Mouse (Mus musculus) forebrain, embryonic 16.5 days (tissue): ENCODE data around the gene Rasa2. TPM values are rescaled to one million over a fixed set of nuclear protein-coding genes. Genes with fewer than 3 reads are reported as not detected.
"Not testable (repeated sequence)": the region's sequence is repeated elsewhere in the genome, so short reads cannot be mapped to it uniquely, and the experiment has no call there.

ENCODE experiments used
- ATAC-seq: fragments of 200-750 bp; cut with Nextera tagmentation; 2 replicates; pipeline ENCODE4 v1.8.0; 2017; ENCODE audit warnings: mild to moderate bottlenecking, moderate library complexity
- H3K27ac ChIP-seq: fragments of 300-500 bp; sonication (generic); 2 replicates; pipeline ENCODE4 v1.5.1; 2014; ENCODE audit warnings: low read length, control low read depth
- H3K27me3 ChIP-seq: fragments of 300-500 bp; sonication (generic); replicated peaks from 2 replicates; pipeline ENCODE4 v1.6.1; 2014; ENCODE audit warnings: low read length; ENCODE audit not compliant: control insufficient read depth, insufficient read depth
- H3K36me3 ChIP-seq: fragments of 300-500 bp; sonication (generic); 2 replicates; pipeline ENCODE4 v1.6.1; 2014; ENCODE audit not compliant: control insufficient read depth, insufficient read depth
- H3K4me1 ChIP-seq: fragments of 300-500 bp; sonication (generic); replicated peaks from 2 replicates; pipeline ENCODE4 v1.6.1; 2014; ENCODE audit warnings: low read length; ENCODE audit not compliant: control insufficient read depth, insufficient read depth
- H3K4me2 ChIP-seq: fragments of 300-500 bp; sonication (generic); 2 replicates; pipeline ENCODE4 v1.6.1; 2014; ENCODE audit warnings: mild to moderate bottlenecking, low read length, control low read depth
- H3K4me3 ChIP-seq: fragments of 300-500 bp; sonication (generic); replicated peaks from 2 replicates; pipeline ENCODE4 v1.5.1; 2014; ENCODE audit warnings: mild to moderate bottlenecking, low read length, control low read depth
- H3K9ac ChIP-seq: fragments of 300-500 bp; sonication (generic); replicated peaks from 2 replicates; pipeline ENCODE4 v1.6.1; 2014; ENCODE audit warnings: low read depth, low read length, control low read depth
- H3K9me3 ChIP-seq: fragments of 300-500 bp; sonication (generic); 2 replicates; pipeline ENCODE4 v1.6.1; 2016; ENCODE audit warnings: low read length; ENCODE audit not compliant: control insufficient read depth
- WGBS: fragments of 180-500 bp; shearing (Covaris S2); extraction: QIAGEN DNeasy Blood & Tissue Kit; methylation state at CpG from one replicate; pipeline ENCODE4 v1.1.7; 2014; 5-methylcytosine and 5-hydroxymethylcytosine counted together
- polyA plus RNA-seq: library from polyadenylated mRNA; unstranded; fragments of >200 nt; fragmentation: Nextera tagmentation; extraction: Ambion mirVana; gene quantifications from 2 replicates; pipeline ENCODE4 v1.2.1, GENCODE M21; 2015

Gene Rasa2
- 19.6 and 22.8 TPM in 2 replicates for polyA plus RNA-seq

DNA sequence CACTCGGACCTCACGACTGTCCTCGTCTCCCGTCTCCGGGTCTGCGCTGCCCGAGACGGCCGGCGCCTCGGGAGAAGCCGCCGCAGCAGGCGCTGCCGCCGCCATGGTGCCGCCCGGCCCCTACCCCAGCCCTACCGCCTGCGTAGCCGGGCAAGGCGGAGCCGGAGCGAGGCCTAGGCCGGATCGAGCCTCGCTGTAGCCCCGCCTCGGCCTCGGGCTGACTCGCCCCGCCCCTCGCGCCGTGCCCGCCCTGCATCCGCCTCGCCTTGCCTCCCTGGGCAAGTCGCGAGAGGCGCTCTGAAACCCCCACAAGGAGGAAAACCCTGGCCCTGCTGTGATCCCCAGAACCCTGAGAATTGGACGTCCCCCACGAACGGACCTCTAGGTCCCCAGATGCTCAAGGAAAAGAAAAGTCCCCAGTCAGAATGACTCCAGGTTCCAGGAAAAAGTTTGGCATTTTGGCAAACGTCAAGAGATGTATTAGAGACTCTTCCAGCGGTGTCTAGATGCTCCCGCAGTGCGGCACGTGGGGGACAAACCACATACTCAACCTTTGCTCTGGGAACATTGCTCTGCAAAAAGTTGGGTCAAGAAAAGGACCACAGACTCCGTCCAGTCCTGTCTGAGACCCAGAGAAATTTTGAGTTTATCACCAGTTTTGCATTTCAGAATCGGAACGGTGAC is at the start of gene Rasa2:
Gene Rasa2 (minus strand): TSS at position 229 of the 684 bp plus-strand sequence.
- H3K4me2 ChIP-seq: peak within 1 kb of the TSS; percentile 77
- H3K36me3 ChIP-seq: no peaks in the 10 kb centered on the region
- H3K9me3 ChIP-seq: no peaks in the 10 kb centered on the region
- ATAC-seq: peak; percentile 99
- WGBS: 2% methylated on average over 52 of the region's 52 CpGs
- H3K4me1 ChIP-seq: peaks cover 9% of the 10 kb centered on the region
- H3K27ac ChIP-seq: peak within 1 kb of the TSS; percentile 94
- peak within 1 kb of the TSS; percentile 91 for H3K4me3 ChIP-seq
- no peaks in the 10 kb centered on the region for H3K27me3 ChIP-seq
- H3K9ac ChIP-seq: peak within 1 kb of the TSS; percentile 97

DNA sequence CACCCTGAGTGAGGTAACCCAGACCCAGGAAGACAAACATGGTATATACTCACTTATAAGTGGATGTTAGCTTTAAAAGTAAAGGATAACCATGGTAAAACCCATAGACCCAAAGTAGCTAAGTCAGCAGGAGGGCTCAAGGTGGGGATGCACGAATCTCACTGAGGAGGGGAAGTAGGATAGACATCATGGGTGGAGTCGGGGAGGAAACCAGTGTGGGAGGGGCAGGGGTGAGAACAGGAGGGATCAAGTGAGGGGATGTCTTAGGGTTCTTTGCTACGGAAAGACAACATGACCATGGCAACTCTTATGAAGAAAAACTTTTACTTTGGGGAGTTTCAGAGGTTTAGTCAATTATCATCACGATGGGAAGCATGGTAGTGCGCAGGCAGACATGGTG is 47.2 kb upstream of the Rasa2 start:
- ATAC-seq: no peak
- Histone ChIP-seq H3K4me1 (no peaks in the 10 kb centered on the region), H3K4me2 (no peak overlapping the region), H3K36me3 (no peaks in the 10 kb centered on the region; the same call in 1 of the 2 replicates), H3K4me3 (no peak overlapping the region), H3K9me3 (no peaks in the 10 kb centered on the region), H3K9ac (no peak overlapping the region), H3K27ac (no peak overlapping the region), H3K27me3 (no peaks in the 10 kb centered on the region)
- WGBS: 88% methylated on average over 5 of the region's 5 CpGs

DNA sequence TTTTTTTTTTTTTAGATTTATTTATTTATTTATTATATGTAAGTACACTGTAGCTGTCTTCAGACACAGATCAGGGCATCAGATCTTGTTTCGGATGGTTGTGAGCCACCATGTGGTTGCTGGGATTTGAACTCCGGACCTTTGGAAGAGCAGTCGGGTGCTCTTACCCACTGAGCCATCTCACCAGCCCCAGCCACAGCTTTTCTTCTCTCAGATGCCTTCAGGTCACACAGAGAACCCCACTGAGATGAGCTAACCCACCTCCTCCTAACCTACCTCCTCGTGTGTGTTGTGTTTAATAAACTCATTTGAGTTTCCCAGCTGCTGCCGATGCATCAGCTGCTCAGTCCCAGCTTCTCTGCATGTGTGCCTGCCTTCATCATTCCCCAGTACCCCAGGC is 46.3 kb upstream of the Rasa2 start:
- WGBS: 90% methylated on average over 5 of the region's 5 CpGs
- not testable (repeated sequence) for ATAC-seq, H3K27me3 ChIP-seq

DNA sequence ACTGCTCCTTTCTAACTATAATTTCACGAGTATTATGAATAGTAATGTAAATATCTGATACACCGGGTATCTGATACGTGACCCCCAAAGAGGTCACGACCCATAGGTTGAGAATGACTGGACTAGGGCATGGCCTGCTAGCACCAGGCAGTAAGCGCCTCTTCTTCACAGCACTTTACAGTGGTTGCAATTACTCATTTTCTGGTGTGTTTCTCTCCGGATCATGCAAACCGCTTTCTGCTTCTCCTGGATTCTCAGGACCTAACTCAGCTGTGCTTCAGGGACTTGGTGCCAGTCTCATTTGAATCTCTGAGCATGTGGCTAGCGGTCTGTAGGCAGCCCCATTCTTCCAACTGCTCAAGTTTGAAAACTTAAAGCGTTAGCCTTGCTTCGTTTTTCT is 45.3 kb upstream of the Rasa2 start:
- 81% methylated on average over 10 of the region's 10 CpGs for WGBS
- no peak for ATAC-seq

More for the DNA sequence above, 46.3 kb upstream of the Rasa2 start:
- not testable (repeated sequence) for H3K4me3 ChIP-seq, H3K9ac ChIP-seq, H3K4me1 ChIP-seq, H3K4me2 ChIP-seq, H3K36me3 ChIP-seq, H3K27ac ChIP-seq, H3K9me3 ChIP-seq

DNA sequence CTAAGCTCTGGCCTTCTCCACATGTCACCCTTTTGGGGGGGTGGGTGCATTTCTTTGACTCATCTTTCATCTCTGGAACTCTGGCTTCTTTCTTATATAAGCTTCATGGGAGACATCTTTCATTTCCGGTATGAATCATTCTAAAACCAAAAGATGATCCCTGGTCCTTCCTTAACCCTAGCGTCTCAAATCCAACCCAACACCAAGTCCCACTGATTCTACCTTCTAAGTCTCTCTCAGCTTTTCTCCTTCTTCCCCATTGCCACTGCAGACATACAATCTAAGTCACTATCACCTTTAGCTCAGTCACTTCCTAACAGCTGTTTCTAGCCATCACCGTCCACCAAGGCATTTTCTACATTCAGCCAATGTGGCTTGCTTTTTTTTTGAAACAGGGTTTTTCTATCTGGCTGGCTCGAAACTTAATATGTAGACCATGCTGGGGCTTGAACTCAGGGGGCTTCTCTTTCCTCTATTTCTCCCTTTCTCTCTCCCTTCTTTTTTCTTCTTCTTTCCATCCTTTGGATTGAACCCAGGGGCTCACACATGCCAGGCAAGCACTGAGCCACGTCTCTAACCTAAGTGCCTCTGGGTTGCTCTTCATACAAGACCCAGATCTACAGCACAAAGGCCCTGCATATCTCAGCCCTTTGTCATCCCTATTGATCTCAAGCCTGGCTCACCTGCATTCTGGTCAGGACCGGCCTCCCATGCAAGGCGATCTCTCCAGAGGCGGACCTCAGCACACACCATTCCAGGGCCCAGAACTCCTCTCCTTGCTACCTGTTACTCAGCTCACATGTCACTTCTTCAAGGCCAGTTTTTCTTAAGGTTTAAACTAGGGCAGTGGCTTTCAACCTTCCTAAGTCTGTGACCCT is 44.6 kb upstream of the Rasa2 start:
- no peak overlapping the region for H3K27ac ChIP-seq
- WGBS: 86% methylated on average over 8 of the region's 8 CpGs

More for the DNA sequence above, 45.3 kb upstream of the Rasa2 start:
- H3K4me1 ChIP-seq: no peaks in the 10 kb centered on the region
- H3K36me3 ChIP-seq: no peaks in the 10 kb centered on the region; the same call in 1 of the 2 replicates
- no peak overlapping the region for H3K4me2 ChIP-seq
- no peak overlapping the region for H3K27ac ChIP-seq
- H3K27me3 ChIP-seq: no peaks in the 10 kb centered on the region
- no peak overlapping the region for H3K4me3 ChIP-seq
- no peaks in the 10 kb centered on the region for H3K9me3 ChIP-seq
- H3K9ac ChIP-seq: no peak overlapping the region

DNA sequence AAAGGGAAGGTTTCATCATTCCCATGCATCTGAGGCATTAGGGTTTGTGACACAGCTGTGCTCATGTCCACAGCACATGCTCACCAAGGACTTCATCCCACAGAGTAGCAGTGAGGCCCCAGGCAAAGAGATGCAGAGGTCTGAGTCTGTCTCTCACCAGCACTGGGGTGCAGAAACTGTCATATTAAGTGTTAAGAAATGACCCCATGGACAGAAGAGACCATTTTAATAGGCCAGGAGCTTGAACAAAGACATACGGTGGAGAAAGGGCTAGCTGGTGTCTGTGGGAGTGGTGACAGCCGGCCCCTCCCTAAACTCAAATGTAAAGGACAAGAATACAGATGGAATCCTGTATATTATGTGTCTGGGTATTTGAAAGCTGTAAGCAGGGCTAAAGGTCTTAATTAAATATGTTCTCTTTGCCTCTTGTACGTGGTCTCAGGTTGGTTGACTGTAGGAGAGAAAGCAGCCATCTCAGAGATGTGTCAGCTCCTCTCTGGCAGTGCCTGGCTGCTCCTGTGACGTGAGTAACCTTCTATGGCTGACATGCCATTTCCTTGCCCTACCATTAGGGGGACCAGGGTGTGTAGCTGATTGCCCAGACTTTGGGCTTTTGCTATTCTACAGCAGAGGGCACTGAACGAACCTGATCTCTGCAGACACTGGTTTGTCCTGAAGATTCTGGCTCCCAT is 43.8 kb upstream of the Rasa2 start:
- ATAC-seq: peak; percentile 66
- H3K36me3 ChIP-seq: no peaks in the 10 kb centered on the region
- H3K4me2 ChIP-seq: no peak overlapping the region
- no peak overlapping the region for H3K9ac ChIP-seq
- H3K4me3 ChIP-seq: no peak overlapping the region
- H3K27ac ChIP-seq: no peak overlapping the region
- WGBS: 38% methylated on average over 5 of the region's 5 CpGs
- no peaks in the 10 kb centered on the region for H3K27me3 ChIP-seq
- no peaks in the 10 kb centered on the region for H3K4me1 ChIP-seq
- no peaks in the 10 kb centered on the region for H3K9me3 ChIP-seq

More for the DNA sequence above, 44.6 kb upstream of the Rasa2 start:
- no peak overlapping the region for H3K9ac ChIP-seq
- no peaks in the 10 kb centered on the region for H3K36me3 ChIP-seq
- H3K4me3 ChIP-seq: no peak overlapping the region
- no peaks in the 10 kb centered on the region for H3K27me3 ChIP-seq
- no peak for ATAC-seq
- H3K9me3 ChIP-seq: no peaks in the 10 kb centered on the region
- no peaks in the 10 kb centered on the region for H3K4me1 ChIP-seq
- H3K4me2 ChIP-seq: no peak overlapping the region

DNA sequence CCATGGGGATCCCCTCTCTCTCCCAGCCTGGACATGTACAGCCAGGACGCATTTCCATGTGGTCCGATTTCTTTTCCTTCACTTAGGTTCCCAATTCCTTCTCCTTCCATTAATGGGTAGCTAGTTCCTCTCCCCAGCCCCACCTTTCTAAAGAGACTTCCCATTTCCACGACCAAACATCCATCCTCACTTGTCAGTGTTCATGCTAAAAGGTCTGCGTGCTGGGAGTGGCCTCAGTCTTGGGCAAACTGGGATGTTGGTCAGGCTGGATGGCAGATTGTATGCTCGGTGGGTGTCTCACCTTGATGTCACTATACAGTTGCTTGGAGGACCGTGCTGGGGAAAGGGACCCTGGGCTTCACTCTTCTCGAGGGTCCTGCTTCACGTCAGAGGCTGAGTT is 42.9 kb upstream of the Rasa2 start:
- Histone ChIP-seq H3K9ac (no peak overlapping the region), H3K27me3 (no peaks in the 10 kb centered on the region), H3K9me3 (no peaks in the 10 kb centered on the region), H3K4me2 (no peak overlapping the region), H3K27ac (no peak overlapping the region), H3K4me3 (no peak overlapping the region), H3K36me3 (no peaks in the 10 kb centered on the region), H3K4me1 (peaks cover 4% of the 10 kb centered on the region; the same call in 1 of the 2 replicates)
- ATAC-seq: no peak
- 88% methylated on average over 8 of the region's 8 CpGs for WGBS

DNA sequence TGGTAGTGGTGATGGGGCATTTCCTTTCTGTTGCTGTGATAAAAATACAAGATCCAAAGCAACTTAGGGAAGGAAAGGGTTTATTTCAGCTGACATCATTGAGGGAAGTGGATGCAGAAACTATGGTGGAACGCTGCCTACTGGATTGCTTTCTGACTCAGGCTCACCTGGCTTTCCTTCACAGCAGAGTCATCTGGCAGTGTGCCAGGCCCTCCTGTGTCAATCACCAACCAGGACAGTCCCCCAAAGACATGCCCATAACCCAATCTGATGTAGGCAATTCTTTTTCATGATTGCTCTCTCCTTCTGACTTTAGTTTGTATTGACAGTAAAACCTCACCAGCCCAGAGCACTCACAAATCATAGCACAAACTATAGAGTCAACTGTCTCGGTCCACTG is 41.0 kb upstream of the Rasa2 start:
- H3K27me3 ChIP-seq: no peaks in the 10 kb centered on the region
- H3K36me3 ChIP-seq: no peaks in the 10 kb centered on the region
- H3K27ac ChIP-seq: no peak overlapping the region
- no peak for ATAC-seq
- no peak overlapping the region for H3K9ac ChIP-seq
- H3K4me2 ChIP-seq: no peak overlapping the region
- H3K9me3 ChIP-seq: no peaks in the 10 kb centered on the region
- H3K4me1 ChIP-seq: peaks cover 4% of the 10 kb centered on the region; the same call in 1 of the 2 replicates
- no peak overlapping the region for H3K4me3 ChIP-seq
- 89% methylated on average over 2 of the region's 2 CpGs for WGBS

DNA sequence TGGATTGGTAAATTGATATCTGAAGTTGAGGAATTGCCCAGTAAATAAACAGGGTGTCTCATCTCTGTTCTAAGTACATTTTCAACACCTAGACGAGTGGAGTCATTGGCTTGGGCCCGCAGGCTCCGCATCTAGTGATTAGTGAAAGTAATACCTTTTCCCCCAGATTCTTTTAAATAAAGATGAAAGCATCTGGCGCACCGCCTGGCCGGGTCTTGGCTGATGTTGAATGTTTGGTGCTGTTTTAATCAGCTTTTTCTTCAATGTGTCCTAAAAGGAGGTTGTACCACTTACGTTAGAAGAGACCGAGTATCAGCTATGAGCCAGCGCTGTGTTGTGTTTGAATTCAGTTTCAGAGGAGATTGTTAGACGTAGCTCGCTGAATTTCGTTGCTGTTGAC is 39.8 kb upstream of the Rasa2 start:
- H3K9me3 ChIP-seq: no peaks in the 10 kb centered on the region
- no peak overlapping the region for H3K4me2 ChIP-seq
- no peak overlapping the region for H3K4me3 ChIP-seq
- 68% methylated on average over 12 of the region's 12 CpGs for WGBS
- H3K9ac ChIP-seq: no peak overlapping the region
- H3K27ac ChIP-seq: no peak overlapping the region
- no peaks in the 10 kb centered on the region for H3K27me3 ChIP-seq
- H3K4me1 ChIP-seq: peaks cover 4% of the 10 kb centered on the region; the same call in 1 of the 2 replicates
- H3K36me3 ChIP-seq: no peaks in the 10 kb centered on the region
- no peak for ATAC-seq
